Mouse (Mus musculus): Measurements from ENCODE around the gene Spc25. TPM values are rescaled to one million over a fixed set of nuclear protein-coding genes. Genes with fewer than 3 reads are reported as not detected.

The Spc25 gene
- total RNA-seq, 2 experiments from 2014 or later, result 1.3 to 1.4 TPM

DNA sequence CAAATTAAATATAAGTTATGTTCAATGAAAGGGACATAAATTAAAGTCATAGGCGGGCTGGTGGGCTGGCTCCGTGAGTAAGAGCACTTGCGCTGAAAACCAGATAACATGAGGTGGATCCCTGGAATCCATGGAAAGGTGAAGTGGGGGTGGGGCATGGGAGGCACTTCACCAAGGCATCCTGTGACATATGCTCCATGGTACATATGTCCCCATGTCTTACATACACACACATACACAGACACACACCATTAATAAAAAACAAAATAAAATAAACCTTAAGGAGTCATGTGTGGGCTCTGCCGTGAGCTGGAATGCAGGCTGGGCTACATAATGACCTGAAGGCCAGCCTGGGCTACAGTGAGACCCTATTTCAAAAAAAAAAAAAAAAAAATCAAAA lies 26.3 kb downstream of the Spc25 start:
- DNase-seq, result no peak

DNA sequence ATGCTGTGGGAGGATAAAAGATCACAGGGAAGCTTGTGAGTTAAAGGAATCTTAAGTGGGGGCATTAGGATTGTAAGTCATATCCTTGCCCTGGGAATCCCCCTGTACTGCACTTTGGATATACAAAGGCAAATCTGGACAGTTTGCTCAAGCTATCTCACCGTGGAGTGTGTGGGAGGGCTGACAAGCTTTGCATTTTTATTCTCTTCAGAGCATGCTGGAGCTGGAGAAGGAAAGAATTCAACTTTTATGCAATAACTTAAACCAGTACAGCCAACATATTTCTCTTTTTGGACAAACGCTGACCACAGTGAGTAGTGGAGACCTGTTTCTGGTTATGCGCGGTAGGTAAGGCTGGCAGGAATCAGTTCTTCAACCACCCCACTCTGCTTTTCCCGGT lies 30.7 kb downstream of the Spc25 start:
- no peak for DNase-seq

DNA sequence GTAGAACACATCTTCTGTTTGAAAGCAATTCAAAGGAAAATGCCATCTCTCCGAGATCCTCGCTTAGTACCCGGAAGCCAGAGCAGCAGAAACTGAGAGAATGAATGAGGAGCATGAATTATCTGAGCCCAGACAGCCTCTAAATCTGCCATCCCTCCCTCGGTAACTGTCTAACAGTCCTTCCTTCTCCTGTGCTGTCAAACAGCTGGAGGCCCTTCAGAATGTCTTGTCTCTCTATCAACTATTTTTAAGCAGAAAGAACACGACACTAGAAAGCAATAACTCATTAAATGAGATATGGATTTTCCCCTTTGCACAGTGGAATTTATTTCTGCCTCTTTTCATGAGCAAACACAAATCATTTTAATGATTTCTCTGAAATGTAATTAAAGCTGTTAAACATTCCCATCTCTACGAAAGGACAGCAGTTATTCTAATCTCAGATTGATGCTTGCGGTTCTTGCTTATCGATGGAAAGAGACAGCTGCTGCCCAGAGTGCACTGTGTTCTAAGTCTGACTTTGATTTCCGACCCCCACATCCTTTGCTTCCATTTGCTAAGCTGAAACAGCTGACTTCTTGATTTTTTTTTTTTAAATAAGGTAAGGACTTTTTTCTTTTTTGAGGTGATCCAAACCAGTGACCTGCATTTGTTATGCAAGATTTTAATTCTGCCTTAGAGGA lies 35.5 kb downstream of the Spc25 start:
- DNase-seq, result no peak

GRCm38 (mm10) chr2:69158907-69159306 lies 47.1 kb downstream of the Spc25 start:
- DNase-seq, result no peak

- no peak for DNase-seq
These were observed 49.7 kb downstream of the Spc25 start for GRCm38 (mm10) chr2:69156283-69156682.

GRCm38 (mm10) chr2:69155861-69156260 lies 50.1 kb downstream of the Spc25 start:
- DNase-seq, result no peak

DNA sequence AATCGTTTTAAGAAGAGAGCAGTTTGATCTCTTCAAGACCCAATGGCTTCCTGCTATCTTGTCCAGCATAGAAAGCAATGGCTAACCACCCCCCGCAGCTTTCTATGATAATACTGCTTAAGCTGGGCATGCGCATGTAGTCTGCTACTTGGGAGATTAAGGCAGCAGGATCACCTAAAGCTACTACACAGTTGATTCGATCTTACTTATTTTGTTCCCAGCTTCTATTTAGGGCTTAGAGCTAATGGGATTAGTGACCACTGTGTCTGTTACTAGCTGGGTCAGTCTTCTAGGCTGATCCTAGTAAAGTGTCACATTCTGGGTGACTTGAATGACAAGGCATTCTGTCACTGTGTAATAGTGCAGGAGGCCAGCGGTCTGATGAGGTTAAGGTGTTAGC lies 55.2 kb downstream of the Spc25 start:
- no peak for DNase-seq

GRCm38 (mm10) chr2:69149154-69149553 lies 56.8 kb downstream of the Spc25 start:
- no peak for DNase-seq

- no peak for DNase-seq
These were observed 57.3 kb downstream of the Spc25 start for GRCm38 (mm10) chr2:69148691-69149090.

Other genes with a start within 250 kb of the Spc25 start
- 1 to 10 TPM; 3.6 to 5.5 TPM for gene Nostrin, start 70.4 kb downstream of the Spc25 start, total RNA-seq (2021)
- not detected for gene G6pc2, start 4.9 kb upstream of the Spc25 start, total RNA-seq (2021)
- not detected for gene Abcb11, start 136.4 kb upstream of the Spc25 start, total RNA-seq (2021)
- not detected for gene Dhrs9, start 174.3 kb upstream of the Spc25 start, total RNA-seq (2021)

Measured in layer of hippocampus, postnatal 36 days (tissue).